Mouse (Mus musculus): ENCODE data around the gene Baz2b.

The Baz2b gene

GRCm38 (mm10) chr2:60209703-60210651, at the start of gene Baz2b, which contains the start of gene March7:
Baz2b (minus strand) TSS chr2:60209839.
March7 (plus strand) TSS chr2:60209887.
- DNase-seq (ENCODE audit: low read depth): peak; percentile 93

- DNase-seq (ENCODE audit: low read depth): no peak
Measured at GRCm38 (mm10) chr2:60259186-60259585, 49.5 kb upstream of the Baz2b start.

- no peak for DNase-seq (ENCODE audit: low read depth)
Measured at GRCm38 (mm10) chr2:60256751-60257150, 47.1 kb upstream of the Baz2b start.

- no peak for DNase-seq (ENCODE audit: low read depth)
Measured at GRCm38 (mm10) chr2:60253506-60253905, 43.9 kb upstream of the Baz2b start.

GRCm38 (mm10) chr2:60252782-60253181, 43.1 kb upstream of the Baz2b start:
- no peak for DNase-seq (ENCODE audit: low read depth)

- DNase-seq (ENCODE audit: low read depth): no peak
Measured at GRCm38 (mm10) chr2:60234506-60234905, 24.9 kb upstream of the Baz2b start.

GRCm38 (mm10) chr2:60233147-60233546, 23.5 kb upstream of the Baz2b start:
- no peak for DNase-seq (ENCODE audit: low read depth)

GRCm38 (mm10) chr2:60230361-60230760, 20.7 kb upstream of the Baz2b start:
- DNase-seq (ENCODE audit: low read depth): no peak

- no peak for DNase-seq (ENCODE audit: low read depth)
Measured at GRCm38 (mm10) chr2:60228470-60228869, 18.8 kb upstream of the Baz2b start.

GRCm38 (mm10) chr2:60223489-60223888, 13.8 kb upstream of the Baz2b start:
- no peak for DNase-seq (ENCODE audit: low read depth)

- DNase-seq (ENCODE audit: low read depth): no peak
Measured at GRCm38 (mm10) chr2:60221954-60222353, 12.3 kb upstream of the Baz2b start.

GRCm38 (mm10) chr2:60221236-60221635, 11.6 kb upstream of the Baz2b start:
- DNase-seq (ENCODE audit: low read depth): no peak

GRCm38 (mm10) chr2:60217620-60218019, 8.0 kb upstream of the Baz2b start:
- DNase-seq (ENCODE audit: low read depth): no peak

- DNase-seq (ENCODE audit: low read depth): peak; percentile 50
Measured at GRCm38 (mm10) chr2:60216547-60217153, 7.0 kb upstream of the Baz2b start.

- DNase-seq (ENCODE audit: low read depth): no peak
Measured at GRCm38 (mm10) chr2:60214683-60215082, 5.0 kb upstream of the Baz2b start.

GRCm38 (mm10) chr2:60212488-60212887, 2.8 kb upstream of the Baz2b start:
- no peak for DNase-seq (ENCODE audit: low read depth)

- no peak for DNase-seq (ENCODE audit: low read depth)
Measured at GRCm38 (mm10) chr2:60210821-60211220, 1.2 kb upstream of the Baz2b start.

GRCm38 (mm10) chr2:60209122-60209611, 472 bp downstream of the Baz2b start:
- DNase-seq (ENCODE audit: low read depth): peak; percentile 71

GRCm38 (mm10) chr2:60205795-60206194, 3.8 kb downstream of the Baz2b start:
- no peak for DNase-seq (ENCODE audit: low read depth)

GRCm38 (mm10) chr2:60204162-60204561, 5.5 kb downstream of the Baz2b start:
- no peak for DNase-seq (ENCODE audit: low read depth)

GRCm38 (mm10) chr2:60203733-60204132, 5.9 kb downstream of the Baz2b start:
- no peak for DNase-seq (ENCODE audit: low read depth)

GRCm38 (mm10) chr2:60202900-60203530, 6.6 kb downstream of the Baz2b start:
- no peak for DNase-seq (ENCODE audit: low read depth)

GRCm38 (mm10) chr2:60200667-60201066, 9.0 kb downstream of the Baz2b start:
- peak; percentile 62 for DNase-seq (ENCODE audit: low read depth)

Measured in naive thymus-derived CD4-positive, alpha-beta T cell, adult 2 months (primary cell).